8 mouse cellular contexts compared by ENCODE assay signal in the genomic region with DNA sequence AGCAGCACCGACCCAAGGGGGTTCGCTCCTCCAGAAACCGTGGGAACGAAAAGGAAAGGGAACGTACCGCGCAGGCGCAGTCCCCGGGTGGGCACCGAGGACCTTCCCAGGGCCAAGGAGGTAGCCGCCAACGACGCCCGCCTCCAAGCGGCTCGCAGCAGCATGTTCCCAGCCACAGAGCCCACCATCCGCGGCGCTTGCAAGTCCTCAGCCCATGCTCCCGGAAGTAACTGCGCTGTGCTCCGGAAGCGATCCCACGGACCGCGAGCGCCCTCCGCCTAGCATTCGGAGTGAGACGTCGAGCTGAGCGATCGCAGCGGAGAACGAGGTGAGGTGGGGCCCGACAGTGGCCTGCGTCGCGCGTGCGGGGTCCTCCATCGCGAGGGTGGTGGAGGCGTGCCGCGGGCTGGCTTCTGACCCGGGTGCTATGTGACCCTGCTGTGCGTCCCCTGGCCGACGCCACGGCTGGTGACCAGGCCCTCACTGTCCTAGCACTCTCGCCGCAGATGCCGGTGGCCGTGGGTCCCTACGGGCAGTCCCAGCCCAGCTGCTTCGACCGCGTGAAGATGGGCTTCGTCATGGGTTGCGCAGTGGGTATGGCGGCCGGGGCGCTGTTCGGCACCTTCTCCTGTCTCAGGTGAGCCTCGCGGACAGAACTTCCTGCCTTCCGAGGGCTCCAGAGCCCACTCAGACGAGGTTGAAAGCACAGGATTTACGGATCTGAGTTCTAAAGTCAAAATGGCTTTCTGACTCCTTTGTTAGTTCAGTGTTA. TPM values are rescaled to one million over a fixed set of nuclear protein-coding genes. Genes with fewer than 3 reads are reported as not detected.
DNase-seq lines count a peak whose midpoint lies in the region; ATAC-seq and TF ChIP-seq lines count a peak whose summit lies in the region.

Gene Romo1, plus strand, starts transcription at position 87 of the 772 bp plus-strand sequence.
Gene Nfs1, minus strand, starts transcription at position 234 of the 772 bp plus-strand sequence.

- in situ Hi-C loops in Patski (cut with MboI; ENCODE audit: low pct_unique_long_range_greater_than_20kb), result loop anchor here (5.0 to 25.0 kb wide), 3 partner anchors 137 to 307 kb away; partner anchors contain the start of genes 6430550D23Rik, Cep250, Eif6 and Ergic3

- H3K4me3 ChIP-seq in hindbrain, embryonic 14.5 days (replicated peaks; ENCODE audit: low read length), result peak within 1 kb of the TSS; percentile 80

- H3K27ac ChIP-seq in hindbrain, embryonic 14.5 days, result peak within 1 kb of the TSS; percentile 94

- TF ChIP-seq CTCF in Patski (IDR thresholded peaks at IDR 0.05), result peak; percentile 63

- under 1% methylated on average over 69 of the region's 70 CpGs for WGBS in hindbrain, embryonic 14.5 days

- peaks cover 34% of the 10 kb centered on the region for H3K36me3 ChIP-seq in hindbrain, embryonic 14.5 days (replicated peaks; ENCODE audit: control insufficient read depth, insufficient read depth)

- H3K27me3 ChIP-seq in Patski, result no peaks in the 10 kb centered on the region
- H3K27me3 ChIP-seq in hindbrain, embryonic 14.5 days (ENCODE audit: control insufficient read depth, insufficient read depth, low read length), result no peaks in the 10 kb centered on the region

- DNase-seq in Patski (ENCODE audit: low read depth, low spot score), result peak; percentile 42
- peak; percentile 96 to 98 for DNase-seq in cerebellum, postnatal 14 days
- DNase-seq in frontal cortex, postnatal 25 days (ENCODE audit: low spot score in 2 of 2), result peak; percentile 88 to 90
- peak; percentile 96 for DNase-seq in hindbrain, embryonic 14.5 days (ENCODE audit: low spot score)
- DNase-seq in layer of hippocampus, postnatal 36 days, result peak; percentile 90 to 93
- DNase-seq in lung, postnatal 36 days, result peak; percentile 93
- peak; percentile 99 for DNase-seq in retina, postnatal 1 day
- DNase-seq in urinary bladder, adult 18-20 months (ENCODE audit: low spot score in 2 of 2), result peak; percentile 79 to 90

- peak within 1 kb of the TSS; percentile 72 for H3K4me2 ChIP-seq in hindbrain, embryonic 14.5 days (replicated peaks)

- peak within 1 kb of the TSS; percentile 88 for H3K9ac ChIP-seq in hindbrain, embryonic 14.5 days

- POLR2A ChIA-PET in Patski (lab: Charles Lee), result no interaction called here

- CTCF ChIA-PET in Patski (lab: Charles Lee), result no interaction called here

- ATAC-seq in Patski, result peak; percentile 86
- peak; percentile 99 for ATAC-seq in hindbrain, embryonic 14.5 days (ENCODE audit: low FRiP score)

- H3K9me3 ChIP-seq in hindbrain, embryonic 14.5 days (ENCODE audit: control insufficient read depth, low read length), result no peaks in the 10 kb centered on the region

- H3K4me1 ChIP-seq in hindbrain, embryonic 14.5 days (replicated peaks; ENCODE audit: control insufficient read depth, insufficient read depth, low read length), result peaks cover 18% of the 10 kb centered on the region

RNA-seq across cellular contexts. Expression of gene Romo1, which starts in this region (rescaled TPM):
- 217 TPM for polyA plus RNA-seq in Patski (2021)
- polyA plus RNA-seq in hindbrain, embryonic 14.5 days (2014; fragmentation: Nextera tagmentation; extraction: Ambion mirVana), result 446 and 540 TPM in 2 replicates
- 100 to 1,000 TPM; 159 to 179 TPM for total RNA-seq in layer of hippocampus, postnatal 36 days (2021)

RNA-seq across cellular contexts. Expression of gene Nfs1, which starts in this region (rescaled TPM):
- 55.7 TPM for polyA plus RNA-seq in Patski (2021)
- polyA plus RNA-seq in hindbrain, embryonic 14.5 days (2014; fragmentation: Nextera tagmentation; extraction: Ambion mirVana), result 29.3 and 31.3 TPM in 2 replicates
- 10 to 100 TPM; 41.5 to 45.7 TPM for total RNA-seq in layer of hippocampus, postnatal 36 days (2021)

Comparison
In these comparisons a context has a peak if more than half of its experiments do, and no peak if none do; other contexts are left out.
1. Peak in every context shown above with its lines: DNase-seq, ATAC-seq, H3K4me3 ChIP-seq and H3K27ac ChIP-seq.
2. DNase-seq: peak in every context shown above with its lines; median percentile 99 in retina, postnatal 1 day; 97 in cerebellum, postnatal 14 days; 96 in hindbrain, embryonic 14.5 days; 93 in lung, postnatal 36 days; 92 in layer of hippocampus, postnatal 36 days; 89 in frontal cortex, postnatal 25 days; 84 in urinary bladder, adult 18-20 months; 42 in Patski.